Mouse (Mus musculus) WW6 (cell line): ENCODE results near the gene P4ha1.

Experiments used
- DNase-seq: peaks from one replicate; pipeline ENCODE4 v3.0.0-alpha.2; 2013; ENCODE audit warnings: low read depth, low spot score

P4ha1 gene

DNA sequence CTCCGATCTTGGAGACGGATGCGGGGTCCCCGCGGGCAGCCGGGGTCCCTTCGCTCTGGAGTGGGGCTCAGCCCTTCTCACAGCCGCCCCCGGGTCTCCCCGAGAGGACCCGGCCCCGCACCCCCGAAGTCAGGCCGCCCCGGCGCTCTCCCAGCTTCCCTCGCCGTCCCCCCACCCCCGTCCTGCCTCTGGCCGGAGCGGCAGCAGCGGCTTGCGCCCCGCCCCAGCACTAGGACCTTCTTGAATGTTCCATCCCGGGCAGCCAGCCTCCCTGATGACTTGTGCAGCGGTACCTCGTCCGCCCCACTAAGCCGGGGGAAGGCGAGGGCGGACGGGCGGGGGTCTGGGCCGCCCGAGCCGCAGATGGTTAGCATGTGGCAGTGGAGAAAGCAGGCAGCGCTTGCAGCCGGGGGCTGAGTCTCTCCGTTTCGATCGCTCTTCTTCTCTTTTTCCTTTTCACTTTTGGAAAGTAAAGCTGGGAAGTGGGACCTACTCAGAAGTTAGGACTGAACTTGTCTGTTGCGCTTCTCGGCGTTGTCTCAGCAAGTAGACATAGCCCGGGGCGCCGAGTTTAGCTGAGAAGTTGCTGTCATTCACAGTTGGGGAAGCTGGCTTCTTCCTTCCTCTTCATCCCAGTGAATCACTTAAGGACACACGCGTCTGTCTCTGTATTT is 529 bp downstream of the P4ha1 start:
- peak; percentile 31 for DNase-seq

DNA sequence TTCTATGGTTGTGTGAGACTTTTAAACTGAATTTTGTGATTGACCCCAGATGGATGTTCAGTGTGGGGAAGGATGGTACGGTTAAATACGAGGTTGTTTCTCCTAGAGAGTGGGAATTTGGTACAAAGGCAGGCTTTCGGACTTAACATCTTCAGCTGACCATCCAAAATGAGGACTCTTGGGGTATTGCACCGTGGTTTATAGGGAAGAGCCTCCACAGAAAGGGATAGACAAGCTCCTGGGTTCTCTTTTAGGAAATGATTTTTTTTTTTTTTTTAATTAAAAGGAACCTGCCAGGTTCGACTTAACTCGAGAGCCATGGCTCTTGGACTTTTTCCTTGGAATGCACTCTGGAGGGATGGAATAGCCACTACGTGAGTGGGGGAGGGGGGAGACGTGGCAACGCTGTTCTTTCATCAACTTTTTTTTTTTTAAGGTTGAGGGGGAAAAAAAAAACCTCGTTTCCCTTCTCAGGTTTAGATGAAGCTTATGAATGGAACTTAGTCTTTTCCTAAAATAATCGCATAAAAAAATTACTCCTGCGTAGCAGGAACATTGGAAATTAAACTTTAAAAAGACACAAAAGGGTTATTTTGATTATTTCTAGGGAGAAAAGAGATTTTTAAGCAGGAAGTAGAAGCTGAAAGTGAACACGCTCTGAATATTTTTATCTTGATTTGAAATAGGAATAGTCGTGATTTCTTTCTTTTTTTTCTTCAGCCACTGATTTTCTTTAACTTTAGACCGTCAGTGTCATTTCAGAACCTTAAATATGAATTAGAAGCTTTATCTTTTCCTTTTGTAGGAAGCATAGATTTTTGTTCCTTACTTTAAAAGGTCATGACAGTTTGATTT is 1.4 kb downstream of the P4ha1 start:
- no peak for DNase-seq

DNA sequence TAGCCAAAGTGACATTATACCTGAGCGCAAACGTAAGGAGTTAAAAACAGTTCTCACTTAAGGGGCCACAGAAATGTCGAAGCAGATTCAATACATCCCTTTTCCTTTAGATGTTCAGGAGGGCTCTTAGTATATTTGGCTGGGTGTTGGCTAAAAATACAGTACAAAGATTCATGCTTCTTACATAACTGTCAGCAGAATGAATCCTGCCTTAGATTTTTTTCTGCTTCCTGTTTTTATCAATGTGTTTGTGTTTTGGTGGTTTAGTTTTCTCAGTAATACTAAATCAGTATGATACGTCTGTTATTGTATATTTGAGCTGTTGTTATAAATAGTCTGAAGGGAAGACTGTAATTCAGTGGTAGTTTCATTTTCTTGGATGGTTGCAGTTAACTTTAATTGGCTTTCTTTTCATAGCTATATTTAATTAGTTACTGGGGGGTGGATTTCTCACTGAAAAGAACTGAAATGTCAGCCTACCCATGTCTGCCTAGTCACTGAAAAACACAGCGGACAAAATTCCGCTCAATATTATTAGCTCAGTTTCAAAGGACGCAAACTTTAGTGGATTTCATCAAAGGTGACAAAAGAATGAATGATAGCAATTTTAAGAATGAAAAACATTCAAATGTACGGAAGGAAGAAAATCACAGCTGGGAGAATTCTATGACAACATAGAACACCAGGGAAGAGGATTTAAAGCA is 3.7 kb downstream of the P4ha1 start:
- no peak for DNase-seq

DNA sequence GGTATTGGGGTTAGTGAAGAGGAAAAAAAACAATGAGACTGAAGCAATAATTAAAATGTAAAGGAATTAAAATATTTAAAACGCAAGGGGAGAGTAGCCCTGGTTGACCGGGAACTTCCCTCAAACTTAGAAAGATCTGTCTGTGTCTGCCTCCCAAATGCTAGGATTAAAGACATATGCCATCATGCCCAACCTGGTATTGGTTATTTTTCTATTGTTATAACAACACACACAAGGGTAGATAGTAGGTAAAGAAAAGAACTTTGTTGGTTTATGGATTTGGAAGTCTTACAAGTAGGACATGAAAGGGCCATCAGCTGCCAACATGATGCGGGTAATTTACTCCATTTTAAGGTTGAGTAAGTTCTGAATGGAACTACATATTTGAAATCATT is 4.2 kb downstream of the P4ha1 start:
- DNase-seq: no peak

DNA sequence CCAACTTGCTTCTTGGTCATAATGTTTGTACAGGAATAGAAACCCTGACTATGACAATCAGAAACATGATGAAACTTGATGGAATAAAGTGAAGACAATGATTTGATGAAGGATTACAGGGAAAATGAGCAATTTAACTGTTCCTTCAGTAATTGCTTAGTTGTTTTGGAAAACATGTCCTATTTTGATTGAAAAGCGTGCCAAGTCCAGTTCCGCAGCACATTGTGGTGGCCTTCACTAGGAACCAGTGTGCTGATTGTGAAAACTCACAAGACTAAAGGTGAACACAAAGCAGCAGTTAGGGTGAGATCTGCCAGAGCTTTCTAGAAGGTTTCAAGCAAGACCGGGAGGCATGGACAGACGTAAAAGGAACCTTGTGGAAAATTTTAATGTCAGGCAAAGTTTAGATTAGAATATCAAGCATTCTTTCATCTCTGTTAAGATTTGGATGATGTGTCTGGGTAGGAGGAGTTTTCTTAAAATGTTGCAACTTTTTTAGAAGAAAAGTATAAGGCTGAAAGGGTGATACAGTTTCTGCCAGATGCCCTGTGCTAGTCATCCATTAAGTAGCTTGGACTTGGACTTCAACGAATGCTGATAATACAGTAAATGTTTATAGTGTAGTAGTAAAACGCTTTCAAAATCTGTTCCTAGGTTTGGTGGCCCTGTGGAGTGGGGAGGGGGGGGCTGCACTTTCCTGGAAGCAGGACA is 8.6 kb downstream of the P4ha1 start:
- no peak for DNase-seq

DNA sequence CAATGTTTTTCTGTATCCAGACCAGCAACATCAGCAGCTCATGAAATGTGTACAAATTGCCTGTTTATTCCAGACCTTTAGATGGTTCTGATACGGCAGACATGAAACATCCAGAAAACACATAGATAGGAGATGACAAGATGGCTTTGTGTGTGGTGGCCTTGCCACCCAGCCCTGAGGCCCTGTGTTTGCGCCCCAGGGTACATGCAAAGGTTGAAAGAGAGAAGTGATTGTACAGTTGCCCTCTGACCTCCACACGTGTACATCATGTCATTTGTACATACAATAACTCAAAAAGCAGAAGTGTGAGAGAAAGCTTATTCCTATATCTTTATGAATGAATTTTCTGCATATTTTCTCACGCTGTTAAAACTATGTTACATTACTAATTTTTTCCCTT is 10.3 kb downstream of the P4ha1 start:
- no peak for DNase-seq

DNA sequence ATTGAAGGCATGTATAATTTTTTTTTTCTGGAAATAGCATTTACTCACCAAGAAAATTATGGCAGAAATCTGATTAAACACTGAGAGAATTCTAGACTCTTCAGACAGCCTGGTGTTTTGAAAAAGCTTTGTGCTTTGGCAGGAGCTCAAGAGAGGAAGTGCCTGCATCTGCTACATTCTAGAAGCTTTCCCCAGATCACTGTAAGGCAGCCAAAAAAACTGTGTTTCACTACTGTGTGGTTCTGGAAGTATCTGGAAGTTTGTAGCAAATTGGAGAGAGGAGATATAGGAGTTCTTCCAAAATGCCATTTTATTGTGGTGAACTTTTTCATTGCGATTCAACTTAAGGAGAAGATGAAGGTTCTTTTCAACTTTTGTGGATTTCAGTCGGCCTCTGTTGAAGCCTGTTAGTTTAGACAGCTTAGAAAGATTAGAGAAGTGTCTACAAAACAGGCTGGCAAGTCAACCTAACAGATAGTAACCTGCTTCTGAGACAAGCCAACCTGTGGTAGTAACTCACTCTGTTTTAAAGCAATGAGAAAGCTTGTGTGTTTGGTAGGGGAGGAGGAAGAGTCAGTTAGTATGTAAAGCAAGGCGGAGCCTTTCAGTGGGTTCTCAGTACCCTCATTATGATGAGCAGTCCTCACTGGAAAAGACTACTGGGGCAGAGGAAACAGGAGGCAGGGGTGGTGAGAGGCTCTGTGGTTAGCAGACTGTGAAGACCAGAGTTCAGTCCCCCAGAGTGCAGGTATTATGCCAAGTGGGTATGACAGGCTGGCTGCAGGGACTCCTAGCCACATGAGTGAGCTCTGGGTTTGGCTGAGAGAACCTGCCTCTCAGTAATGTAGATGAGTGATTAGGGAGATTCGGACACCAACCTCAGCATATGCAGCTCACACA is 12.1 kb downstream of the P4ha1 start:
- no peak for DNase-seq

DNA sequence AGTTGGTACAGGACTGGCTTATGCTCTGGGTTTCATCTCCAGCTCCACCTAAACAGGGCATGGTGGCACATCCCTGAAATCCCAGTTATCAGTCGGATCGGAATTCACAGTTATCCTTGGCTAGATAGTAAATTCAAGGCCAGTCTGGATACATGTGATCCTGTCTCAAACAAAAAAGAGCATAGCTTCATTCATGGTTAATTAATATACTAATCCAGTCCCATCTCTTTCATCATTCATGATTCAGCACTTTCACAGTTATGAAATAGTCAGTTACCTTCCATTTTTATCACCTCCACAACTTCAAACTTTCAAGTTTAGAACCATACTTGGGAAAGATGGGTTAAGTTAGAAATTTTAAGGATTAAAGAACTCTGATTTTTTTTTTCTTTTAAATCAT is 13.0 kb downstream of the P4ha1 start:
- no peak for DNase-seq

DNA sequence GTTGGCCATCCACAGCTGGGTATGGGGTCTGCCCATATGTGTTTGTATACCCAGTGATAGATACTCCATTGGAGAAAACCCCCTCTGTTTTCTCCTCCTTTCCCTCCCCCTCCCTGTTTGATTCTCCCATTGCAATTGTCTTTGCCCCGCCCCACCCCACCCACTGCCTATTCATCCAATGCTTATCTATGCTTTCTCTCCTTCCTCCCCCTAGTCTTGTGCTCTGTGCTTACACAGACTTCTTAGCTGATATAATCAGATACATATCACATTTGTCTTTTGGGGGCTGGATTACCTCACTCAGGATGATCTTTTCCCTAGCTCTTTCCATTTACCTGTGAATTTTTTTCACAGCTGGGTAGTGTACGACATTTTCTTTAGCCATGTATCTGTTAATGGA is 23.5 kb downstream of the P4ha1 start:
- no peak for DNase-seq

DNA sequence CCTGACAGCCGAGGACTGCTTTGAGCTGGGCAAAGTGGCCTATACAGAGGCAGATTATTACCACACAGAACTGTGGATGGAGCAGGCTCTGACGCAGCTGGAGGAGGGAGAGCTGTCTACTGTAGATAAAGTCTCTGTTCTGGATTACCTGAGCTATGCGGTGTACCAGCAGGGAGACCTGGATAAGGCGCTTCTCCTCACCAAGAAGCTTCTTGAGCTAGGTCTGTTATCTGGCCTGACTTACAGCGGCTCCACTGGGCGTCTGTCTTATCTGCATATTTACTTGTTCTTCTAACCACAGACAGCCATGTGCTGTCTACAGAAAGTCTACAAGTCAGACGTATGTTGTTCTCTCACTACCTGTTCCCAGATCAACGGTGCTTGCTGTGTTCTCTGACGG is 25.1 kb downstream of the P4ha1 start:
- DNase-seq: no peak

DNA sequence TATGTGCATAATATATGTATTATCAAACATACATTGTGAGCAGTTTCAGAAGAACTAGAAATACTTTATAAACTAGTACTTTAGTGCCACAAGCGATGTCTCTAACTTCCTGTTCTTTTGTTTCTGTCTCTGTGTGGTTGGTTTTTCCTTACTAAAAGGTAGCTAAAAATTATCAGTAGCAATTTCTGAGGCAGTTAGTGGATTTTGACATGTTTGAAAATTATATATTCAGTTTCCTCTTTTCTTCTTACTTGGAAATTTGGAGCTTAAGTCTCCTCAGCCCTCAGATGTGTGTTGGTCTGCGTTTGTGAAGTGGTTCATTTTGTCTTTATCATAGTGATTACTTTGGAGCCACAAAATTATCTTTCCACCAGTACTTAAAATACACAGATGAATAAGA is 26.4 kb downstream of the P4ha1 start:
- no peak for DNase-seq

DNA sequence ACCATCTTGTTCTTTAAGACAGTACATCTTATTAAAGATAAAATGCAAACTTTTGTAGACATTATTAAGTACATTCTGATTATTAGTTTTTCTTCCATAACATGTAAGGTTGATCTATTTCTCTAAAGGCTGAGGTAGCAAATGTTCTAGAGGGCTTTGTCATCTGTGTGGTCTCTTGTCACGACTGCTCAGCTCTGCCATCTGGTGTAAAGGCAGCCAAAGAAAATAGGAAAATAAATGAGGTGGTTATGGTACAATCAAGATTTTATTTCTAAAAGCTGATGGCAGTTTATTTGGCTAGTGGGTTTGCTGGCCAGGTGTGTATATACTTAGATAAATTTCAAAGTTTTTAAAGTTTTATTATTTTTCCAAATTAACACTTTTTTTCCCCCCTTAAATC is 30.0 kb downstream of the P4ha1 start:
- no peak for DNase-seq

DNA sequence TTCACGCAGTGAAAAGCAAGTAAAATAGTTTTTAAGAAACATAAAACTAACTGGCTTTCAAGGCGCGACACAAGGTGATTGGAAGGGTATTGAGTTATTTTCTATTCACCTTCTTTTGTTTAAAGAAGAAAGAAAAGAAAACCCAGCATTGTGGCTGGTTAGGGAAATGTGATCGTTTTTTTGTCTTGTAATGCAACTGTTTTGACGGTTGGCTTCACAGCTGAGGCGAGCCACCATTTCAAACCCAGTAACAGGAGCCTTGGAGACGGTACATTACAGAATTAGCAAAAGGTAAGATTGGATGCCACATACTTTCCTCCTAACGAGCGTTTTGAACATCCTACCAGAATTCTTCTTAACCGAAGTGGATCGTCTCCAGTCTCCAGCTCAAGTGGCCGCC is 31.0 kb downstream of the P4ha1 start:
- DNase-seq: peak; percentile 20

DNA sequence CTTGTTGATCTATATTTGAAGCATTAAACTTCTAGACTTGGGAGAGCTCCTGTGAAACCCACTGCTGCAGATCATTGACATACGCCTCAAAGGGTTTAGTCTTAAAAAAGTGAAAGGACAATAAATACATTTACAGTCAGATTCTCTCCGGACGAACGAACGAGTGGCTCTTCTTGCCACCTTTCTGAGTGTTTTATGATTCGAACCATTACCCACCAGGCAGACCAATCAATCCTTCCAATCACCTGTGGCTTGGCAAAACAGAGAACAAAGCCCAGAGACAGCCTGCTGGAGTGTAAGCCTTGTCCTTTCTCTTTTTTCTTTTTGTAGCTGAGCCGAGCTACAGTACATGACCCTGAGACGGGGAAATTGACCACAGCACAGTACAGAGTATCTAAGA is 31.9 kb downstream of the P4ha1 start:
- DNase-seq: no peak

DNA sequence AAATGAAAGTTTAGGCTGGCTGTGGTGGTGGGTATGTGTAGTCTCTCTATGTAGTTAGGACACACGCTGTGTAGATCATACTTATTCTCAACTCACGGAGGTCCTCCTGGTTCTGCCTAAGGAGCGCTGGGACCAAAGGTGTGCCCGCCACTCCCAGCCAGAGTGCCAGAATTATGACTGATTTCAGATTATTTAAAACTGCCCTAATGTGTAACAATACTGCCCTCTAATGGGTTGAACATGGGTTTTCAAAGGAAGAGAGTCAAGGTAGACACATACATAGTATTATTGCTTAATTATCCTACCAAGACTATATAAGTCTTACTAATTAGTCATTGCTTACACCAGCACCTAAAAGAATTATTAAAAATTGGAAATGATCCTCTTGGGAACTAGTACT is 35.6 kb downstream of the P4ha1 start:
- no peak for DNase-seq

DNA sequence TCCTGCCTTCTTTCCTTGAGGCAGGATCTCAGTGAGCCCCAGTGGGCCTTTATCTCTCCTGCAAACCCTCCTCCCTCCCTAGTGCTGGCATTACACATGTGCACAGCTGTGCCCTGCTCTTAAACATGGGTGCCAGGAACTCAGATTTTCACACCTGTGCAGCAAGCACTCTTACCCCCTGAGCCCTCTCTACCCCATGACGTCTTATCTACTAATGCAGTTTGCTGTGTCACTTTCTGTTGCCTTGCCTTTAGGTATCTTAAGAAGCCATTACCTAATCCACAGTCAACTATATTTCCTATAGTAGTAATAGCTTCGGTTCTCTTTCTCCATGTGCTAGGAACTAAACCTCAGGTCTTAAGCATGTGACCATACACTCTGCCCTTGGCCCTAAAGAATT is 40.1 kb downstream of the P4ha1 start:
- DNase-seq: no peak

DNA sequence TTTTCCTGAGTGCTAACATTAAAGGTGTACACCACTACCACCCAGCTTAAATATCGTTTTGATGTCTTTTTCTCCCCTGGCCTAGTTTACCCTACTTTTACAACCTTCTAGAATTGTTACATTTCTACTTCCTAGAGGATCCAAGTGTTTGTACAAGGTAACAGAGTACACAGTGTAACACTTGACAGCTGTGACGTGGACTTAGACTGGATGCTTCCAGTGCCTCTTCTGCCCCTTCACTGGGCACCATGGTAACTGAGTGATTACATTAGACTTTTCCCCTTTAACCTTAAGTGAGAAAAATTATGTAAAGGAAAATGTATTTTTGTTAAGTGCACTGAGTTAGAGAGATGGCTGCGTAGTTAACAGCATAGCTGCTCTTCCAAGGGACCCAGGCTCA is 41.5 kb downstream of the P4ha1 start:
- DNase-seq: no peak

DNA sequence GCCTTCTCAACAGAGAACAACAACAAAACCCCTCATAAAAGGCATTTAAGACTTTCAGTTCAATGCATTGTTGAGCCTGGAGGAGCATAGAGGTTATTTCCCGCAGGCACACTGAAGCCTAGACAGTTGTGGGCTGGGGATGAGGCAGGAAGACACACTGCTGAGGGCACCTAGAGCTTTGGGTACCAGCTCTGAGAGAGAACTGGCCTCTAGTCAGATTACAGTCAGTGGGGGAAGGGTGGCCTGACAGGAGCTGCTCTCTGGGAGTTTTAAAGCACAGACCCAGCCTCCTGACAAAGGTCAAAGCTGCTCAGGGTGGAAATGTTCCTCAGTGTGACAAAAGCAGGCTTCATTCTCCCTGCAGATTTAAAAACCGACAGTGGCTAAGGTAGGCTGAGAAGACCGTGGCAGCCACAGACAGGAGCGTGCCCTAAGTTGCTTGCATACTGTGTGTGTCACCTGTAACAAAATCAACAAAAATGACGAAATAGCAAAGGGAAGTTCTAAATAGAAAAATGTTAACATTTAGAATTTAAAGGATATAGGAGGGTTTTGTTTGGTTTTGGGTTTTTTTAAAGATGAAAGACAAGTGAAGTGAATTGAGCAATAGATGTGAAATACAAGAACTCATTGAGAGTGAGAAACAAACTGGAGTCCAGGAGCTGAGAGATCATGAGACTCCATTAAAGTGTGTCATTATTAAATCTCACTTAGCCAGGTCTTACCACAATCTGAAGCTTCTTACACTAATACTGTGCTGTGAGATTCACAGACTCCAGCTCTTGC is 42.9 kb downstream of the P4ha1 start:
- no peak for DNase-seq

DNA sequence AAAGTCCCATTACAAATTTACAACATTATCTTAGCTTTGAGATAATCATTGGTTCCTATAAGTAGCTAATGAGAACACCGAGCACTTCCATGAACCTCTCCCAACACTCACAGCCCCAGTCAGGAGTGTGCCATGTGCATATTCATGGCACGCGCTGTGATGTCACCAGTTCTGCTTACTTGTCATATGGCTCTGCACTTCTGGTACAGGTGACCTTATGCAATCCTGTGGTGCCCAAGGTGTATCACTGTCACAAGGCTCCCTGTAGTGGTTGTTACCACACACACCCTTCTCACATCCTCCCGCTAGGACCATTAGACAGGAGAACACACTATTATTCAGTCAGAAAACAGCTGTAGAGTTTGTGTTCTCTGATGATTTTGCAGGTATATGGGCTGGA is 43.6 kb downstream of the P4ha1 start:
- no peak for DNase-seq

DNA sequence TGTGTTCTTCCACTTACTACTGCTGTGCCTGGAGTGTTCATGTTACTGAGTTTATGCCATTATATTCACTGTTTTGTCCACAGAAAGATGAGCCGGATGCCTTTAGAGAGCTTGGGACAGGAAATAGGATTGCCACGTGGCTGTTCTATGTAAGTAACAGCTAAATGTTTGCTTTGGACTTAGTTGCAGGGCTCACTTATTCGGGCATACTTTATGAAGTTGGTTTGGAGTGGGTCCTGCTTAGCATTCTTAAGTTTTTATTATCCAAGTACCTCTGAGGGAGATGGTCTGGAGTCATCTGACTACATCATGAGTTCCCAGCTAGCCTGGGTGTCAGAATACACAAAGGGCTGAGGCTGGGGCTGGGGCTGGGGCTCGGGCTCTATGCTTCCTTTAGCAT is 44.1 kb downstream of the P4ha1 start:
- no peak for DNase-seq
